Mouse (Mus musculus) heart, adult 2 months (tissue): ENCODE measurements around the gene Hemgn. TPM values are rescaled to one million over a fixed set of nuclear protein-coding genes. Genes with fewer than 3 reads are reported as not detected.

Experiments
- DNase-seq, 2 experiments: peaks; one replicate each; pipeline ENCODE4 v3.0.0; 2021
- H3K27ac ChIP-seq: fragments of 200-600 bp; 2 replicates; pipeline ENCODE4 v1.8.1; 2022
- H3K27me3 ChIP-seq: fragments of 200-500 bp; 2 replicates; pipeline ENCODE4 v1.6.1; 2012; ENCODE audit warnings: mild to moderate bottlenecking, low read length, inconsistent platforms, mixed read lengths; ENCODE audit not compliant: control insufficient read depth, insufficient read depth
- H3K36me3 ChIP-seq: fragments of 200-500 bp; 2 replicates; pipeline ENCODE4 v1.6.1; 2012; ENCODE audit warnings: low read length, inconsistent platforms; ENCODE audit not compliant: control insufficient read depth, insufficient read depth
- H3K4me1 ChIP-seq: fragments of 200-500 bp; 2 replicates; pipeline ENCODE4 v1.6.1; 2011; ENCODE audit warnings: low read length; ENCODE audit not compliant: control insufficient read depth, insufficient read depth
- H3K4me3 ChIP-seq: fragments of 200-600 bp; 2 replicates; pipeline ENCODE4 v1.8.1; 2022
- H3K79me2 ChIP-seq: fragments of 200-500 bp; replicated peaks from 2 replicates; pipeline ENCODE4 v1.6.1; 2012; ENCODE audit warnings: mild to moderate bottlenecking, inconsistent platforms, low read length, moderate library complexity, mixed read lengths; ENCODE audit not compliant: control insufficient read depth, insufficient read depth
- H3K9ac ChIP-seq: fragments of 200-500 bp; 2 replicates; pipeline ENCODE4 v1.6.1; 2012; ENCODE audit warnings: low read depth, mild to moderate bottlenecking, control low read depth, inconsistent platforms, low read length, mixed read lengths
- CTCF ChIP-seq: fragments of 200-600 bp; IDR thresholded peaks from 2 replicates; pipeline ENCODE4 v1.8.1; 2022; ENCODE audit warnings: antibody characterized with exemption, mild to moderate bottlenecking, moderate library complexity
- EP300 ChIP-seq: fragments of 200-500 bp; IDR thresholded peaks from 2 replicates; pipeline ENCODE4 v1.6.1; 2011; ENCODE audit warnings: low read depth, low read length, control low read depth; ENCODE audit not compliant: insufficient read depth
- POLR2A ChIP-seq: fragments of 200-500 bp; IDR thresholded peaks from 2 replicates; pipeline ENCODE4 v1.6.1; 2011; ENCODE audit warnings: mild to moderate bottlenecking, low read depth, low read length, control low read depth; ENCODE audit not compliant: insufficient read depth
- WGBS: fragments of 180-500 bp; shearing (Covaris S2); methylation state at CpG from one replicate; pipeline ENCODE4 v1.1.7; 2018; 5-methylcytosine and 5-hydroxymethylcytosine counted together
- intact Hi-C: fragments of 180-260 bp; cut with DNase I; formaldehyde crosslinking; loops from one replicate; pipeline ENCODE4 v1.15.1; 2025
- polyA plus RNA-seq: library from polyadenylated mRNA; depleted of rRNA; stranded (reverse); fragments of >200 nt; gene quantifications from 2 replicates; pipeline ENCODE4 v1.2.3, GENCODE M21; 2012
- total RNA-seq, 2 experiments: library from RNA; stranded (reverse); gene quantifications; 2 replicates each; pipeline ENCODE4 v1.2.3; 2021

Hemgn gene
- total and polyA plus RNA-seq, 3 experiments = 0.06 to 0.73 (median 0.10) TPM

- intact Hi-C loops = loop anchor here (2.0 kb wide), 1 partner anchor 108 kb away; no protein-coding TSS in a partner anchor
- H3K36me3 ChIP-seq = no peaks in the 10 kb centered on the region
- 22% methylated on average over 9 of the region's 9 CpGs for WGBS
- no peak overlapping the region for H3K27ac ChIP-seq
- H3K4me3 ChIP-seq = peak overlapping the region; percentile 85
- TF ChIP-seq POLR2A (no peak), EP300 (0 out of 2 replicates have a peak, but pooled peaks have one; percentile 32), CTCF (peak; percentile 93)
- H3K27me3 ChIP-seq = no peaks in the 10 kb centered on the region
- peak; percentile 76 to 81 for DNase-seq
- H3K4me1 ChIP-seq = no peaks in the 10 kb centered on the region; the same call in 1 of the 2 replicates
- H3K9ac ChIP-seq = no peak overlapping the region
- no peaks in the 10 kb centered on the region for H3K79me2 ChIP-seq
These were observed 22.8 kb downstream of the Hemgn start for GRCm38 (mm10) chr4:46390390-46390970.

- TF ChIP-seq CTCF (0 out of 2 replicates have a peak, but pooled peaks have one; percentile 4), EP300 (no peak), POLR2A (no peak)
- Histone ChIP-seq H3K9ac (peak overlapping the region; percentile 80), H3K79me2 (no peaks in the 10 kb centered on the region), H3K4me1 (no peaks in the 10 kb centered on the region; the same call in 1 of the 2 replicates), H3K27me3 (no peaks in the 10 kb centered on the region), H3K4me3 (peak overlapping the region; percentile 85), H3K27ac (peak overlapping the region; percentile 94), H3K36me3 (no peaks in the 10 kb centered on the region)
- intact Hi-C loops = loop anchor here (2.0 to 5.0 kb wide), 4 partner anchors 63 to 251 kb away; partner anchors contain the start of genes Ncbp1, Tstd2 and Xpa
- 2% methylated on average over 24 of the region's 24 CpGs for WGBS
- DNase-seq = no peak
These were observed 23.5 kb downstream of the Hemgn start for GRCm38 (mm10) chr4:46389612-46390341.

- H3K9ac ChIP-seq = peak within 1 kb of the TSS; percentile 80
- peak; percentile 86 for TF ChIP-seq POLR2A
- no peak for TF ChIP-seq CTCF
- peak; percentile 85 for TF ChIP-seq EP300
- under 1% methylated on average over 56 of the region's 56 CpGs for WGBS
- H3K36me3 ChIP-seq = no peaks in the 10 kb centered on the region
- peak; percentile 95 to 96 for DNase-seq
- H3K4me3 ChIP-seq = peak within 1 kb of the TSS; percentile 85
- H3K27ac ChIP-seq = peak within 1 kb of the TSS; percentile 94
- no peaks in the 10 kb centered on the region for H3K27me3 ChIP-seq
- no peaks in the 10 kb centered on the region; the same call in 1 of the 2 replicates for H3K4me1 ChIP-seq
- intact Hi-C loops = loop anchor here (2.0 to 5.0 kb wide), 3 partner anchors 64 to 250 kb away; partner anchors contain the start of genes Ncbp1, Tstd2 and Xpa
- no peaks in the 10 kb centered on the region for H3K79me2 ChIP-seq
These were observed 24.2 kb downstream of the Hemgn start, which contains the start of gene Trmo for GRCm38 (mm10) chr4:46389013-46389611. Gene Trmo, minus strand, starts transcription at chr4:46389437.

DNA sequence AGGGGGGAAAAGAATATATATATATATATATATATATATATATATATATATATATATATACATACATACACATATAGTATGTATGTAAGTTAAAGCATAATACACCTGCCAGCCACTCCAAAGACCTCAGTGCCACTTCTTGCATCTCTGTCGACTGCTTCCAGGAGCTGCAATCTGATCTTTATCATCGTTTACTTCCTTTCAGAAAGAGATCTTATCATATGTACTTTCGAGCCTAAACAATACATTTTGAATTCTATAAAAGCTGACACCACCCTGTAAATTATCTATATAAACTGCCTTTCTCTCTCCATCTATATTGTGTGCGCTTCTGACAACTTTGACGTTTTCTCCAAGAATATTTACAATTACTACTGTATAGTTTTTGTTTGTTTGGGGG, 24.8 kb downstream of the Hemgn start:
- intact Hi-C loops = loop anchor here (2.0 to 5.0 kb wide), 3 partner anchors 64 to 250 kb away; partner anchors contain the start of genes Ncbp1, Tstd2 and Xpa

DNA sequence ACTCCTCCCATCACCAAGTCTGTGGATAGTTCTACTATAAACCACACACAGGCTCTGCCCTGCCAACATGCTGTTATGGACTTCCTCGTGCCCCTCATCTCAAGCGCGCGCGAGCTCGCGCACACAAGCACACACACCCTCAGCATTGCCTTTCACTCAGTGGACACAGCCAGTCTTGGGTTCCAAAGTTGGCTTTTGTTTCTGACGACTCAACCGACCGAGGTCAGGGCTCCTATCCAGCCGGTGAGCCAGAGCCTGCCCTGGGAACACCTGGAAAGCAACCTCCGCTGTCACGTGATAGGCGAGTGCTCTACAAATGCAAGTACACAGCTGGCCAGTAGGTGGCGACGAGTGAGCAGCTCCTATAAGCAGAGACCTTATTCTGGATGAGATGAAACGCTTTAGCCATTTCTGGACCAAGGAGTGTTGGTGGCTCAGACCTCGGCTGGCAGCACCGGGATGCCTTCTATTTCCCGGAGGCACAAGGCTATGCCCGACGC, 38.4 kb downstream of the Hemgn start:
- 13% methylated on average over 22 of the region's 22 CpGs for WGBS
- H3K4me3 ChIP-seq = peak overlapping the region; percentile 51
- TF ChIP-seq EP300 = no peak
- no peak for TF ChIP-seq POLR2A
- peak; percentile 84 for TF ChIP-seq CTCF
- H3K27ac ChIP-seq = peak overlapping the region; percentile 12; the same call in 1 of the 2 replicates
- peaks cover 2% of the 10 kb centered on the region; the same call in 1 of the 2 replicates for H3K27me3 ChIP-seq
- no peak overlapping the region for H3K9ac ChIP-seq
- intact Hi-C loops = loop anchor here (5.0 to 10.0 kb wide), 3 partner anchors 173 to 280 kb away; partner anchors contain the start of gene Tbc1d2
- no peaks in the 10 kb centered on the region for H3K79me2 ChIP-seq
- no peaks in the 10 kb centered on the region for H3K36me3 ChIP-seq
- peak; percentile 81 to 84 for DNase-seq
- peaks cover 3% of the 10 kb centered on the region; the same call in 1 of the 2 replicates for H3K4me1 ChIP-seq

More for the DNA sequence above, 24.8 kb downstream of the Hemgn start:
- H3K27me3 ChIP-seq = no peaks in the 10 kb centered on the region
- no peaks in the 10 kb centered on the region for H3K79me2 ChIP-seq
- H3K36me3 ChIP-seq = no peaks in the 10 kb centered on the region
- no peak for TF ChIP-seq EP300
- no peak for TF ChIP-seq POLR2A
- TF ChIP-seq CTCF = no peak
- H3K4me1 ChIP-seq = no peaks in the 10 kb centered on the region; the same call in 1 of the 2 replicates
- WGBS = 13% methylated on average over 5 of the region's 5 CpGs
- DNase-seq = no peak
- H3K27ac ChIP-seq = peak overlapping the region; percentile 94
- H3K9ac ChIP-seq = no peak overlapping the region
- peak overlapping the region; percentile 85 for H3K4me3 ChIP-seq
